Mouse (Mus musculus) hindbrain, embryonic 14.5 days (tissue): Measurements from ENCODE around the gene Ccdc91. TPM values are rescaled to one million over a fixed set of nuclear protein-coding genes. Genes with fewer than 3 reads are reported as not detected.

Experiments
- ATAC-seq: fragments of 200-750 bp; cut with Nextera tagmentation; 2 replicates; pipeline ENCODE4 v1.8.0; 2017; ENCODE audit warnings: moderate number of reproducible peaks, mild to moderate bottlenecking, moderate TSS enrichment, moderate library complexity; ENCODE audit not compliant: low FRiP score
- DNase-seq: peaks from one replicate; pipeline ENCODE4 v3.0.0-alpha.2; 2015; ENCODE audit warnings: low spot score
- H3K27ac ChIP-seq: fragments of 300-500 bp; sonication (generic); 2 replicates; pipeline ENCODE4 v1.5.1; 2014; ENCODE audit warnings: mild to moderate bottlenecking, moderate library complexity
- H3K27me3 ChIP-seq: fragments of 300-500 bp; sonication (generic); 2 replicates; pipeline ENCODE4 v1.6.1; 2014; ENCODE audit warnings: mild to moderate bottlenecking, low read length, mixed read lengths; ENCODE audit not compliant: control insufficient read depth, insufficient read depth
- H3K36me3 ChIP-seq: fragments of 300-500 bp; sonication (generic); replicated peaks from 2 replicates; pipeline ENCODE4 v1.6.1; 2014; ENCODE audit not compliant: control insufficient read depth, insufficient read depth
- H3K4me1 ChIP-seq: fragments of 300-500 bp; sonication (generic); replicated peaks from 2 replicates; pipeline ENCODE4 v1.6.1; 2014; ENCODE audit warnings: antibody characterized with exemption, low read length, mixed read lengths; ENCODE audit not compliant: control insufficient read depth, insufficient read depth
- H3K4me2 ChIP-seq: fragments of 300-500 bp; sonication (generic); replicated peaks from 2 replicates; pipeline ENCODE4 v1.6.1; 2014; ENCODE audit warnings: mild to moderate bottlenecking, moderate library complexity
- H3K4me3 ChIP-seq: fragments of 300-500 bp; sonication (generic); replicated peaks from 2 replicates; pipeline ENCODE4 v1.5.1; 2014; ENCODE audit warnings: mild to moderate bottlenecking, low read length
- H3K9ac ChIP-seq: fragments of 300-500 bp; sonication (generic); 2 replicates; pipeline ENCODE4 v1.6.1; 2014
- H3K9me3 ChIP-seq: fragments of 300-500 bp; sonication (generic); 2 replicates; pipeline ENCODE4 v1.6.1; 2016; ENCODE audit warnings: low read length; ENCODE audit not compliant: control insufficient read depth
- WGBS: fragments of 180-500 bp; shearing (Covaris S2); extraction: QIAGEN DNeasy Blood & Tissue Kit; methylation state at CpG from one replicate; pipeline ENCODE4 v1.1.7; 2014; 5-methylcytosine and 5-hydroxymethylcytosine counted together
- polyA plus RNA-seq: library from polyadenylated mRNA; unstranded; fragments of >200 nt; fragmentation: Nextera tagmentation; extraction: Ambion mirVana; gene quantifications from 2 replicates; pipeline ENCODE4 v1.2.1, GENCODE M21; 2014

Ccdc91 gene
- polyA plus RNA-seq, 1 experiment from 2014 or later, result 42.0 TPM

DNA sequence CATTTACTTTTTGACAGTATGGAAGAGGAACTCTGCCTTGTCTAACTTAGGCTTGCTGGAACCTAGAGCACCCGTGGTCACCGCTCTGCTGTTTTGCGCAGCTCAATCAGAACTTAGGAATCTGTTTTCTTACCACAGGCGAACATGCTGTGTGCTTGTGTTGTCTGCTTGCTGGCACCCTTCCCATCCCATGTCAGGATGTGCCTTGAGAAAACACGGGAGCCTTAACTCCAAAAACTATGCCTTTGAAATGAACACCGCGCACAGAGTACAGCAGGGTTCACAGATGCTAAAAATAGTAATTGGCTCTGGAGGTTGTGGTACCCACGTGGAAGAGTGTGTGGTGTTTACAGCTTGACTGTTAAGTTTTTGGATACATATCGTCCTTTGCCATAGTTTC, 30.4 kb downstream of the Ccdc91 start:
- ATAC-seq (no peak), DNase-seq (no peak)
- WGBS, result 86% methylated on average over 9 of the region's 9 CpGs

DNA sequence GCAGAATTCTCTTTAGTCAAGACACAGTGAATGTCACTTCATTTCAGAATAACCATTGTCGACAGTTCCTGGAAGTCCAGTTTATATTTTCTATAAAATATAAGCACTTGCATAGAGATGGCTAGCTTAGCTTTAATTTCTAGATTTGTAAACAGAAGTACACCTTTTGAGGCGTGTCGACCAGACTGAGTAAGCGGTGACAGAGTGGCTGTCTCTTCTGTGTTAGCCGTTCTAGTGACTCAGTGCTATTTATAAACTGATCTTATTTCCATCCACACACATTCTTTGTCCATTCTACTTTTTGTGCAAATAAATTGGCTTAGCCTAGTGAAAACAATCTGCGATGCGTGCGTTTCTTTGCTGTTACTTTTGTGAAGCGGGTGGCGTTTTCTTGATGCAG, 30.9 kb downstream of the Ccdc91 start:
- H3K4me3 ChIP-seq, result no peak overlapping the region
- no peaks in the 10 kb centered on the region for H3K27me3 ChIP-seq
- H3K9me3 ChIP-seq, result no peaks in the 10 kb centered on the region
- no peak overlapping the region for H3K9ac ChIP-seq
- H3K4me1 ChIP-seq, result no peaks in the 10 kb centered on the region
- DNase-seq, result no peak
- no peak overlapping the region for H3K27ac ChIP-seq
- WGBS, result 93% methylated on average over 10 of the region's 10 CpGs
- no peaks in the 10 kb centered on the region for H3K36me3 ChIP-seq
- no peak for ATAC-seq
- no peak overlapping the region for H3K4me2 ChIP-seq

More for the DNA sequence above, 30.4 kb downstream of the Ccdc91 start:
- Histone ChIP-seq H3K27me3 (no peaks in the 10 kb centered on the region), H3K4me3 (no peak overlapping the region), H3K4me2 (no peak overlapping the region), H3K36me3 (no peaks in the 10 kb centered on the region), H3K27ac (no peak overlapping the region), H3K9ac (no peak overlapping the region), H3K9me3 (no peaks in the 10 kb centered on the region), H3K4me1 (no peaks in the 10 kb centered on the region)

DNA sequence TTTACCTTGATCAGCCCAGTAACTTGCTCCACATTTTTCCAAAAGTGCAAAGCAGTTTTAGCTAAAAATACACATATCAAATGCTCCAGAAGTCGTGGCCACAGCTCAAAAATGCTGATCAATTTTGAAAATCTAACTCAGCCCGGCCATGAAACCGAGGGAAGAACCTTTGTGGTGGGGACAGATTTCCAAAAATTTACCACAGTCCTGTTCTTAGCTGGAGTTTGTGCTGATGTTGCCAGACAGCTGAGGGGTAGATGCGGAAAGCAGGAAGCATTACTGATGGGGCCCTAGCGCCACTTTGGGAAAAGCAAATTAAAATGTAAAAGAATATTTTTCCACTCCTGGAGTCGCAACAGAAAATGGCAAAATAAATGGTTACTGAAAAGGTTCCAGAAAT, 31.6 kb downstream of the Ccdc91 start:
- WGBS, result 87% methylated on average over 6 of the region's 6 CpGs
- no peak overlapping the region for H3K4me3 ChIP-seq
- DNase-seq, result no peak
- no peaks in the 10 kb centered on the region for H3K9me3 ChIP-seq
- H3K4me1 ChIP-seq, result no peaks in the 10 kb centered on the region
- H3K4me2 ChIP-seq, result no peak overlapping the region
- ATAC-seq, result no peak
- no peak overlapping the region for H3K27ac ChIP-seq
- H3K27me3 ChIP-seq, result no peaks in the 10 kb centered on the region
- no peak overlapping the region for H3K9ac ChIP-seq
- H3K36me3 ChIP-seq, result no peaks in the 10 kb centered on the region

DNA sequence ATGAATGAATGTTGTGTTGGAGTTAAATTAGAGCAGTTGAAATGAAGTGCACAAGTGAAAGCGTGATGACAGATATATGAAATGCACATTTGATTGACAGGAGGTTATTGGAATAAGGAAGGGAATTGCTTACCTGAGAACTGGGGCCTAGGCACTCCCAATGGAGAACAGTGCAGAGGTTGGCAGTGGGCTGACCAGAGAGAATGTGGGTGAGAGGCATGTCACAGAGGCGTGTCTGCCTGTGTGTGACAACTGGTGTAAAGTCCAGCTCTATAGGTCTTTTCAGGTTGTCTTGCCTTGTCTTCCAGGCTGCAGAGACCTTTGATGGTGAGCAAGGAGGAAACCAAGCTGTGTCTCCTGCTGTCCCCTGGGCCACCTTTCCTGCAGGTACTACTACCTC, 34.9 kb downstream of the Ccdc91 start:
- no peak overlapping the region for H3K4me3 ChIP-seq
- 92% methylated on average over 2 of the region's 2 CpGs for WGBS

DNA sequence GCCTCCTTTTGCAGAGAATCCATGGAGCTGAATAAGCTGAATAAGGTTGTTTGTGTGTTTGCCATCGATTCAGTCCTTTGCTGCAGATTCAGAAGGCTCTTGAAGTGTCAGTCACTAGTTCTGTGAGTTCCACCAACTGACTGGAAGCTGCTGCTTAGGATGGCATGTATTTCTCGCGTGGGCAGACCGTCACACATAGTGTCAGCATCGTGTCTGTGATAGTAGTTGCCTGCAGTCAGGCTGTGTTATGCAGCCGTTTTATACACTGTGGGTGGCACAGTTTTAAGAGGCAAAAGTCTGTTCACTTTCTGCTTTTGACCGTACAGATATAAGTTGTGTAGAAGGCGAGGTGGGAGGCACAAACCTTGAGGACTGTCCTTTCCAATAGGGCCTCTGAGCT, 42.3 kb downstream of the Ccdc91 start:
- H3K9ac ChIP-seq, result no peak overlapping the region
- H3K4me1 ChIP-seq, result no peaks in the 10 kb centered on the region
- H3K36me3 ChIP-seq, result 0 out of 2 replicates have a peak, but pooled peaks cover 5% of the 10 kb centered on the region
- whole genome bisulfite sequencing, result 74% methylated on average over 8 of the region's 8 CpGs
- no peak overlapping the region for H3K4me3 ChIP-seq
- H3K27me3 ChIP-seq, result no peaks in the 10 kb centered on the region
- H3K27ac ChIP-seq, result no peak overlapping the region
- DNase-seq (no peak), ATAC-seq (no peak)
- H3K4me2 ChIP-seq, result no peak overlapping the region
- no peaks in the 10 kb centered on the region; the same call in 1 of the 2 replicates for H3K9me3 ChIP-seq

More for the DNA sequence above, 34.9 kb downstream of the Ccdc91 start:
- DNase-seq, result no peak
- H3K9me3 ChIP-seq, result no peaks in the 10 kb centered on the region; the same call in 1 of the 2 replicates
- H3K36me3 ChIP-seq, result 0 out of 2 replicates have a peak, but pooled peaks cover 5% of the 10 kb centered on the region
- ATAC-seq, result no peak
- H3K9ac ChIP-seq, result no peak overlapping the region
- no peak overlapping the region for H3K4me2 ChIP-seq
- no peaks in the 10 kb centered on the region for H3K4me1 ChIP-seq
- H3K27ac ChIP-seq, result no peak overlapping the region
- no peaks in the 10 kb centered on the region for H3K27me3 ChIP-seq

DNA sequence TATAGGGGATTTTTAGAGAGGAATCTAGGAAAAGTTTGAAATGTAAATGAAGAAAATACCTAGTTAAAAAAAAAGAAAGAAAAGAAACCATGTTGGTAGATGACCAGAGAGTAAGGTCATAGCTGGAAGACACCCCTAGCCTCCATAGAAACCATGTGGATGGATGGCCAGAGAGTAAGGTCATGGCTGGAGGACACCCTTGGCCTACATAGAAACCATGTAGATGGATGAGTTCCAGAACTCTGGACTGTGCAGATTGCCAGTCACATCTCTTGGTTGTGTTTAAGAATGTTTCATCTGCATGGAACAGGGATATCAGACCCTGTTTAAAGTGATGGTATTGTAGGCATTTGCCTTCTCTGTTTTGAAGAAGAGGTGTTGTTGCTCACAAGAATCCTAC, 49.6 kb downstream of the Ccdc91 start:
- ATAC-seq (no peak), DNase-seq (no peak)
- H3K27me3 ChIP-seq, result no peaks in the 10 kb centered on the region
- no peaks in the 10 kb centered on the region for H3K9me3 ChIP-seq
- no peak overlapping the region for H3K4me2 ChIP-seq
- no peak overlapping the region for H3K9ac ChIP-seq
- no peak overlapping the region for H3K27ac ChIP-seq
- H3K36me3 ChIP-seq, result no peaks in the 10 kb centered on the region
- H3K4me1 ChIP-seq, result no peaks in the 10 kb centered on the region
- no peak overlapping the region for H3K4me3 ChIP-seq

DNA sequence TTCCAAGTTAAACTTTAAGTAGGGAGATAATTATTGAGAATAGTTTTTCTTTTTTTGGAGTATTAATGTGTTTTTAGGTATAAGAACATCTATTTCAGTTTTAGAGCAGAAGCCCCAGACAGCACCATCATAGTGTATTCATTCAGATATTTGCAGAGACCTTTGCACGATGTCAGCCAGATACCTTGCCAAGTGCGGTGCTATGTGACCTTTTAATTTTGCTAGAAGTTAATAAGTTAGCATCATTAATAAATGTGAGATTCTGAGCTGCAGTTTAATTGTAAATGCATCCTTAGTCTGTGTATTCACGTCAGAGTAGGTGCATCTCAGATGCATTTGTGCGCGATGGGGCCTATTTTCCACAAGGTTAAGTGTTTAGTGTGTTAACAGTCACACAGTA, 59.3 kb downstream of the Ccdc91 start:
- WGBS, result 93% methylated on average over 5 of the region's 5 CpGs
- Histone ChIP-seq H3K4me2 (no peak overlapping the region), H3K9ac (no peak overlapping the region), H3K27me3 (no peaks in the 10 kb centered on the region), H3K36me3 (peaks cover 25% of the 10 kb centered on the region), H3K4me3 (no peak overlapping the region), H3K4me1 (no peaks in the 10 kb centered on the region), H3K9me3 (no peaks in the 10 kb centered on the region), H3K27ac (no peak overlapping the region)
- no peak for DNase-seq
- ATAC-seq, result no peak

DNA sequence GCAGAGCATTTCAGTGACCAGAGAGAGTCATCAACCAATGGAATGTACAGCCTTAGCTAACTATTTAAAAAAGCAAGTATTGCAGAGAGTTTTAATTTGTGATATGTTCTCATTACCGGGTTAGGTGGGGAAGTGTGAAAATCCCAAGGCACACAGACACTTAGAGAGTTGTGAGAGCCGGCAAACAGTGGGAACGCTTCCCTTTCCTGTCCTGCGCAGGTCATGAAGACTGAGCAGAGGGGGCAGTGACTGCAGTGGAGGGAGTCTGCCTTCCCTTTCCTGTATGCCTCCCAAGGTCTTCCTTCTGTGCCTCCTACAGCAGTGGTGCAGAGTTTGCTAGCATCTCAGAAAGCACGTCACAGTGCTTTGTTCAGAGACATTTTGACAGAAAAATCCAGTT, 62.6 kb downstream of the Ccdc91 start:
- no peaks in the 10 kb centered on the region for H3K4me1 ChIP-seq
- no peak overlapping the region for H3K27ac ChIP-seq
- no peak overlapping the region for H3K4me2 ChIP-seq
- DNase-seq, result no peak
- WGBS, result 92% methylated on average over 5 of the region's 5 CpGs
- H3K36me3 ChIP-seq, result peaks cover 25% of the 10 kb centered on the region
- no peaks in the 10 kb centered on the region for H3K9me3 ChIP-seq
- H3K27me3 ChIP-seq, result no peaks in the 10 kb centered on the region
- ATAC-seq, result no peak
- no peak overlapping the region for H3K4me3 ChIP-seq
- no peak overlapping the region for H3K9ac ChIP-seq

DNA sequence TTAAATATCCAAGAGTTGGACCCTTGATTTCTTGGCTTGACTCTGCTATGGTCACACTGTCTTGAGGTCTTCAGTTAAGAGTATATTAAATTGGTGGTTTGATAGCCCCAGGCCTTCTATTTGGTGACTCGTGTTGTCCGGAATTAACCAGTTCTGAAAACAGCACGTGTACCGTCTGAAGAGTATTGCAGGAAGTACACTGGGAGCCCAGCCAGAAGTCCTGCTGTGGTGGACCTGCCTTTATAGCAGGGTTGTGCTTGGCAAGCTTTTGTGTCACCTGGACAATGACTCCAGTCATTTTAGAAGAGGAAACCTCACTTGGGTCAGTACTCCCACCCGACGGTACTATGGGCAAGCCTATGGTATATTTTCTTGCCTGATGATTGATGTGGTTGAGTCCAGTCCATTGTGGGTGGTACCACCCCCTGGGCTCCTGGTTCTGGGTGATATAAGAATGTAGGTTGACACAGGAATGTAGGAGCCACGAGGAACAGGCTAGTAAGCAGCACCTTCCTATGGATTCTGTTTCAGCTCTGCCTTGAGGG, 63.5 kb downstream of the Ccdc91 start:
- Histone ChIP-seq H3K27ac (no peak overlapping the region), H3K9ac (no peak overlapping the region), H3K4me2 (no peak overlapping the region), H3K27me3 (no peaks in the 10 kb centered on the region), H3K4me1 (no peaks in the 10 kb centered on the region), H3K36me3 (peaks cover 24% of the 10 kb centered on the region), H3K4me3 (no peak overlapping the region), H3K9me3 (no peaks in the 10 kb centered on the region)
- DNase-seq, result no peak
- no peak for ATAC-seq
- 86% methylated on average over 7 of the region's 7 CpGs for WGBS

DNA sequence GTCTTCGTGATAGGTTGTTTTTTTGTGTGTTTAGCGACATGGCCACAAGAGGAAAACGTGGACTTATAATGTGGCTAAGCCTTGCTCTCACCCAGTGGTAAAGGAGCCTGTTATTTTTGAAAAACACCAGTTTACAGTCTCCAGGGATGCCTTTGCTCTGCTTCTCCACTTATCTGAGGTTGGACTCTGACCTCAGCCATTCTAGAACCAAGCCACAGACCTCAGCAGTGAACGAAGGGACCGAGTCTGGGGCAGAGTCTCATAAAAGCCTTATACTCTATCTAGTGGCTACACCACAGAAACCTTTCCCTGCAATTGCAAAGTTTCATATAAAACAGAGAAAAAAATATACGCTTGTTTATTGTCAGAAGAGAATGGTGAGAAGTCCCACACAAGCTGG, 65.3 kb downstream of the Ccdc91 start:
- 90% methylated on average over 6 of the region's 6 CpGs for WGBS
- Histone ChIP-seq H3K4me1 (no peaks in the 10 kb centered on the region), H3K4me3 (no peak overlapping the region), H3K4me2 (no peak overlapping the region), H3K36me3 (peaks cover 11% of the 10 kb centered on the region), H3K9me3 (no peaks in the 10 kb centered on the region), H3K27me3 (no peaks in the 10 kb centered on the region), H3K27ac (no peak overlapping the region), H3K9ac (no peak overlapping the region)
- ATAC-seq (no peak), DNase-seq (no peak)
